Mouse (Mus musculus) heart, postnatal 0 days (tissue): ENCODE results near the gene Mettl9.

ENCODE experiments used
- CTCF ChIP-seq: IDR thresholded peaks from 2 replicates; pipeline ENCODE4 v1.5.1; 2016; ENCODE audit warnings: antibody characterized with exemption, control low read depth, low read depth
- EP300 ChIP-seq: IDR thresholded peaks from 2 replicates; pipeline ENCODE4 v1.6.1; 2016; ENCODE audit warnings: antibody characterized with exemption, low read depth

- no peak for TF ChIP-seq CTCF
- no peak for TF ChIP-seq EP300
These were observed 13.4 kb downstream of the Mettl9 start for GRCm38 (mm10) chr7:121047624-121048023.
